Mouse (Mus musculus) embryo, embryonic 10.5 days (tissue): ENCODE measurements around the gene Gls.

Experiments used
- DNase-seq: peaks from one replicate; pipeline ENCODE4 v3.0.0-alpha.2; 2015; ENCODE audit warnings: low spot score

Gls gene

DNA sequence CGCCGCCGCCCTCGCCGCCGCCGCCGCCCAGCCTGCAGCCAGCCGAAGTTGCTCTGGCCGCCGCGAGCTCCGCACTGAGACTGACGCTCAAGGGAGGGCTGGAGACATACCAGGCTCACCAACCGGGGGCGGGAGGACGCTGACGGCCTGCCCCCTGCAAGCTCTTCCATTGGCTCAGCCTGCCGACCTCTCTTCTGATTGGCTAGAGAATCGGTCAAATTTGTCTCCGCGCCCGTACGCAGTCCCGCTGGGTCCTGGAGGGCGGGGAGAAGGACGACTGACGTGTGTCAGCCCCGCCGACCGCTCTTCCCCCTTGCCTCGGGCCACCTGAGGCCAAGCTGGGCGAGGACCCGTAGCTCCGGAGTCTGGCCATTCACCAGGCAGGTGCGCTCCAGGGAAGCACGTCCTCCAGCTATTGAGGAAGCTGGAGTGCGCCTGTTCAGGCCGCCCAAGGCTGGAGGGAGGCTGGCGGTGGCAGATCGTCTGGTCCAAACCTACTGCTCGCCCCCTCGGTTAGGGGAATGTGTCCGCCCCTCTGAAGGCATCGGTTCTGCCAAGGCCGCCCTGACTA, at the start of gene Gls:
Gls (minus strand) TSS at position 90 of the 571 bp plus-strand sequence.
- DNase-seq, result peak; percentile 97

DNA sequence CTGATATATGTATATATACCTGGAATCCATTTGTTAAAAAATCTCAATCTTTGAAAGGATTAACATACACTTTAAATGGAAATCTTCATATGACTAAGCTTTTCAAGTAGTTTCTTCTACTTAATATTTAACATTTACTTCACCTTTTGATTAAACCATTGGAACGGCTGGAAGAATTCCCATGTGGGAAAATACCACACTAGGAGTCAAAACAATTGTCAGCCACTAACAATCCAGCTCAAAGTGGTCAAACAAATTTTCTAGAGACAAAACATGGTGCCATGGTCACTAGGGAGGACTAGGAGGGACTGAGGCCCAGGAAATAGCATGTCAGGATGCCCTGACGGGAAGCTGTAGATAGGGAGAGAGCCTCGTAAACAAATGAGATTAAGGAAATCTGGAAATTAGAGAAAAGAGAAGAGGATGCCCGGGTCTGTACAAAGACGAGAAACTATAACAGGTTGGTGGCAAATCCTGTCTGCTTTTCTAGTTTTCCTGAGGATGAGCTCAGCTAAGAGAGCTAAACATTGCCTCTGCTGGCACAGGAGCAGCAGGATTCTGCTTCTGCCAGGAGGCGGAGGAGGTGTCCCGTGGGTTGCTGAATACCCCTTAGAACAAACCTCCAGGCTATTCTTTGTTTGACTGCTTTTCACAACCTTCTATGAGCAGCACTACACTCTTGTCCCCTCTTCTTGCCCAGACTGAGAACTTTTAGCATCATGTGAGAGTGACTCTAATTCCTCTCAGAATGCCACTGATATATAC, 47.0 kb upstream of the Gls start:
- DNase-seq, result no peak

DNA sequence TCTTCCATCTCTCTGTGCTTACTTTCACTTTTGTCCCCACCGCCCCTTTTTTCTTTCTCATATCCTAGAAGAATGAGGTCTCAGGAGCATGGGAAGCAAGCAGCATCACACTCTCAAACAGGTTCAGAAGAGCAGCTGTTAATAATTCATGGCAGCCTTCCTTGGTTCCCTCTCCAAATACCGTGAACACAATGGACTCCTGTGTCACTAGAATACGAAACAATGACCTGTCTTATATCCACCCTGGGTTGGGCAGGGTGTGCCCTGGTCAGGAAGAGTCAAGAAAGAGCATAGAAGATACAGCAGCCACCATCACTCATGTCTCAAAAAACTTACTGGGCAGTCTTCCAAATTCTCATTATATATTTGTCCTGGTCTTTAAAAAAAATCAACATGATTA, 46.3 kb upstream of the Gls start:
- no peak for DNase-seq

DNA sequence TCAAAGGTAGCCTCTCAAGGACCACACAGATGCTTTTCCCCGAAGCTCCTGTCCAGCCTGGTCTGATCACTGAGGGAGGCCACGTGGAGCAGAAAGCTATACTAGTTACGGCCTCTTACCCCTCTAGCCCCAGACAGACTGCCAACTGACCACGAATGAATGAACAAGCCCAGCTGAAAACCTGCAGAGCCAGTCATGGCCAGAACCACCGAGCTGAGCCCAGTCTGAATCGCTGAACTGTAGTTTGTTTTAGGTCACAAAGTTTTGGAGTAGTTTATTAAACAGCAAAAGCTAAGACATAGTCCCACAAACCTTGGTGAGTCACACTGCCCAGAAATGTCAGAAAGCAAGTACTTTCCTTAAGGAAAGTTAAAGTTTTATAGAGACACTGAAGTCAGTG, 45.0 kb upstream of the Gls start:
- no peak for DNase-seq

DNA sequence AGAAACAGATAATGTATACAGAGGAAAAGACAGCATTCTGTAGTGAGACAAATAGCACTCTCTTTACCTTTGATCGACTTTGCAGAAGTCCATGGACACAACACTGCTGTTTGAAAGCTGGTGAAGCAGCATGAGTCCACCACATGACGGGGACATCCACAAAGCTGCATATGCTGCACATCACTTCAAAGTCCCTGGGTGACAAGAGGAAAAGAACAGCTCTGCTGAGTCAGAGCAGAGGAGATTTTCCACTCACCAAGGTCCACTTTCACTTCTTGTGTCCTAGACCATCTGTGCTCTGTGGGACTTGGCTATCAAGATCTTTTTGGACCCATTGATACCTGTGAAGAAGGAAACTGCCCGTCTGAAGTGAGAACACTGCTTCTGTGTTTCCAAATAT, 41.2 kb upstream of the Gls start:
- no peak for DNase-seq

DNA sequence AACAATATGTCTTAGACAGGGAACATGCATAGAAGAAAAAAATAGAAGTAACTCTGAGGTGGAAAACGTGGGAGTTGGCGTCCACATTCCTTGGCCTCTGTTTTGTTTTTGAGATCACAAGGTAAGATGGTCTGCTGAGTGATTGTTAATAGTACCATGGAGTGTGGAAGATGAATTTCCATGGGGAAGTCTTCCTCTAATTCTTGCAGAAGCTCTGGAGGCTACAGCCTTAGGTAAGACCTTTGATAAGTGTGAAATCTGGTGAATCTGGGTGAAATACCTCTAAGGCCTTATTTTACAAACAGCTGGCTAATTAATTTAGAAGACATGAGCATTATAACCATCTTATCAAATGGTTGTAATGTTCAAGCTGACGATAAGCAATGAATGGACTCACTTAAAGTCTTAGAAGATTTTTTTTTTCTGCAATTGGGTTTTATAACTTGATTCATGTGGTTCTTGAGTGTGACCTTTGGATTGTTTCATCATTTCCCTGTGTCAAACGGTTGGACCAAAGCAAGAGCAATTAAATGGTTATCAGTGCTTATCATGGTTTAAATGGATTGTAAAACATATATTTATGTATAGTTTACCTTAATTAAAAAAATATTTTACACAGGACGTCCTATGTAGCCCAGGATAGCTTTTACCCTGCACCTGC, 39.1 kb upstream of the Gls start:
- DNase-seq, result no peak

DNA sequence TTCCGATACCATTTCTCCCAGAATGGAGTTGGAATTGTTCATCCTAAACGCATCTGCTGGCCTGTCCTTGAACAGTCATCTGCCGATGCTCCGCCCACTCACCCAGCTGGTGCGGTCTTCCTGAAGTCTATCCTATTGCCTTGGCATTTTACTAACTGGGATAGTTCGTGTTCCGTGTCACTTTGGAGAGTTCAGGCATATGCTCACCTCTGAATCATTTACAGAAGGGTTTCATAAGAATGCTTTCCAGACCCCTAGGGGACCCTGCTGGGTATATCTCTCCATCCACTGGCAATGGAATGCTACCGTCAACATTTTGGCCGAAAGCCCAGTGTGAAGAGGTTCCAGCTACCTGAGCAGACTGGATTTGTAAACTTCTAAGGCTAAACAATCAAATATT, 37.3 kb upstream of the Gls start:
- DNase-seq, result no peak

DNA sequence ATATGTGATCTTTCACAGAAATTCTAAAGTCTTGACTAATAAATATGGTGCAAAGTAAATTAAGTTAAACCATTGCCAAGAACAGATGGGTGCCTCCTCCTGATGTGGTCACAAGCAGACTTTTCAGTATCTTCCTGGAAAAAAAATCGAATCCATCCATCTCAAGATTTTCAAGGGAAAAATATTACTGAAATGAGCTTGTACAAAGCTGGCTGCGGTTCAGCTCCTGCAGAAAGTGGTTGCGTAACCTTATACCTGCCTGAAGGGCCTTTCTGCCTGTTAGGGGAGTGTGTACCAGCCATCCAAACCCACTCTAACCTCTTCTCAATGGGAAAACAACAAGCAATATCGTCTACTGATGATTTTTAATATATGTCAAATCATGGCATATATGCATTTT, 36.6 kb upstream of the Gls start:
- DNase-seq, result no peak

DNA sequence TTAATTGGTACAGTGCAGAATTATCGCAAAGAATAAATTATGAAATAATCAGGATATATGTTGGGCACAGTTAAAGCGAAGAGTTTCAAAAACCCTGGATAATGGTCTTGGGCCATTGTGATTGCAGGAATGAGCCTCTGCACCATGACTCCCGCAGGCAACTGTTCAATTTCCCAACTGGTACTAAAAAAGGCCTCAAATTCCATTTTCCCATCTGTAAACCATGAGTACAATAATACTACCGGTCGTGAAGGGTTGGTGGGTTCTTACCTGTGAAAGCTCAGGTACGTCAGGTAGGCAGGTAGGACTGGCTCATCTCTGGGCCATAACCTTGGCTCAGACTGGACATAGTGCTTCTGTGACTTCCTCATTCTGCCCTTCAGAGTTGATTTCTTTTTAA, 35.0 kb upstream of the Gls start:
- no peak for DNase-seq

DNA sequence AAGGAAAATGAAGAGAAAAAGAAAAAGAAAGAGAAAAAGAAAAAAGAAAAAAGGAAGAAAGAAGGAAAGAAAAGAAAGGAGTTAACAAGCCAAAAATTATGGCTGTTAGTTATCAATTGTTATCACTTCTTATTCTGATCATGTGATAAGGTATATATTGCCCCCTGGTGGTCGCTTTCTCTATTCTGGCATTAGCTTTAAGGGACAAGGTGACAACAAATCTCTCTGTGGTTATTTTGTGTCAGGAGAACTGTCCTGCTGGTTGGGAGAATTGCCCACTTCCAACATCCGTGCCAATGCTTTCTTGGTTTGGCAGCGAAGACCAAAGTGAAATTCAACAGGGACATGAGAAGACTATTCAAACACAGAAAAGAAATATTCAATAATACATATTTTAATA, 34.6 kb upstream of the Gls start:
- DNase-seq, result peak; percentile 82

DNA sequence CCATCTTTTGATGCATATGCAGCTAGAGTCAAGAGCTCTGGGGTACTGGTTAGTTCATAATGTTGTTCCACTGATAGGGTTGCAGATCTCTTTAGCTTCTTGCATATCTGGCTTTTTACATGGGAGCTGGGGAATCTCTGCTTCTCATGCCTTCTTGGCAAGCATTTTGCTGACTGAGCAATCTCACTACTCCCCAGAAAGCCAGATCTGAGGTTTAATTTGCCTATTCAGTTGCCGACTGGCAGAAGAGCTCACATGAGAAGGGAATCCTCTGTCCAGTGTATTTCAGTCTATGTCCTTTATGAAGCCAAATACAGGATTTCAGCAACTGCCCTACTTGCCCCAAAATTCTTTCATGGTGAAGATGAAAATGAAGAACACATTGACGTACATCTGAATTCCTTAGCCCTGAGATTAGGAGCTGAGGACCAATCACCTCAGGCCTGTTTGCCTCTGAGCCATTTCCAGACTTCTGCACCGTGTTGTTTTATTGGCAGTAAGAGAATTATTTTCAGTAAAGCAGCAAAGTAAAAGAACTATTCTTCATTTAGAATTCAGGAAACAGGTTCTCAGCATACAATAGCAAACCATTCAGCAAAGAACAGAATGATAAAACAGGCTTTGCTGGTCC, 33.0 kb upstream of the Gls start:
- DNase-seq, result no peak

DNA sequence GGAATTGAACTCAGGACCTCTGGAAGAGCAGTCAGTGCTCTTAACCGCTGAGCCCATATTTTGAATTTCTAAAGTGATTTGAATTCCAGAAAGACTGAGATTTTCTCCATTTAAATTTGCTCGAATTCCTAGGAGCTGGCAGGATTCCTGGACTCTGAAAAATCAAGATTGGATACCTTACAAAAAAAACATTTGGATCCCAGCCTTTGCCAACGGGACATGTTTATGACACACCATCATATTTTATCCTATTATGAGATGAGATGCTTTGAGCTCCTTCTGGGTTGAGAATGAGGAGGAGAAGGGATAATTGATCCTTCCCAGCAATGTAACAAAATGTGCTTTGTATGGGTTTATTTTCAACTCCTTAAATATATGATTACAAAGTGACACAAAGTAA, 31.3 kb upstream of the Gls start:
- no peak for DNase-seq

DNA sequence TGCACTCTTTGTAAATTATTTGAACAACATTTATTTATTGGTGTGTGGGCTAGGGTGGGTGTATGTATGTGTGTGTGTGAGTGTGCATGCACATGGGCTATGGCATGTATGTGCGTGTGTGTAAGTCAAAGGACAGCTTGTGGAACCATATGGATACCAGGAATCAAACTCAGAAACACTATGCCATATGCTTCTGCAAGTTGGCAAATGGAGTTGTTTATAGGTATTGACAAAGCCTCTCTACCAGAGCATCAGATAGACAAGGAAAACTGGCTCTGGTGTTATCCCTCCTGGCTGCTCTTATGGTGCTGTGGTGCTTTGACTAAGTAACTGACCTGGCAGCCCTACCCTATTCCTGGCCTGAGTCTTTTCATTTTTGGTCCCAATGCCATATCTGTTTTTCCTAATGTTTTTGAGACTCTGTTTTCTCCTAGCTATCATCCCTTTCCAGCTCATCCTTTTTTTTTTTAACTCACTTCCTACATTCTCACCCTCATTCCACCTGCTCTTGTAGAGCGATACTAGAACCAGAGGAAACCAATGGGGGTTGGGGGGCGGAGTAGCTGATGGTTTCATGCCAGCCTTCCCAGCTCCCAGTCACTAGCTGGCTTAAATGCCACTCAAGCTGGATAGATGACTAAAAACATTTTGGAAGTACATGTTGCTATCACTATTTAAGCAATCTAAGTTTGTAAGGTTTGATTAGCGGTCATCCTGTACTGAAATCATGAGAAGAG, 27.5 kb upstream of the Gls start:
- no peak for DNase-seq

DNA sequence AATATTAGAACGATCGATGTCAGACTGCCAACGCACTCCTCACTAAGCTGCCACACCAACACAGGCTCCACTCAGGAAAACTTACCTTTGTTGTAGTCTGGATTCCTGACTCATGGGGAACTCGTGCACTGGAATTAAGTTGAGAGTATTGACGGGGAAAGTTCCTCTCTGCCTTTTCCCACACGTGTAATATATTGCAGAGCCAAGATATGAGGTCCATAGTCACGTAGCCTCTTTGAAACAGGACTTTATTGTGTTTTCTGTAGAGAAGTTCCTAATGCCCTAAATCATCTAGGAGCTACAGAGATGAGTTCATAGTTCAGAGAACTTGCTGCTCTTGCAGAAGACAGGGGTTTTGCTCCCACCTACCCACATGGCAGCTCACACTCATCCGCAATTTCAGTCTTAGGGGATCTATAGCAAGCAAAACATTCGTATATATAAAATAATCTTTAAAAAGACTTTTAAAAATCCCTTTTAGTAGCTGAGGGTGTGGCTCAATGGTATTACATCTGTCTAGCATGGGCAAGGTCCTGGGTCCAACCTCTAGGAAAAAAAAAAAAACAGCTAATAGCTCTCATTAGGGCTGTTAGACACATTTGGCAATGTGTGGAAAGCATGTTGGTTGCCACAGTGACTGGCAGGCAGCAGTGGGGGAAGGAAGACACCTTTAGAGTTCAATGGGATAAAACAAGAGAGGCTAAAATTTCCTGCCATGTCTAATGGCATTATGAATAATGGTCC, 25.1 kb upstream of the Gls start:
- DNase-seq, result no peak

DNA sequence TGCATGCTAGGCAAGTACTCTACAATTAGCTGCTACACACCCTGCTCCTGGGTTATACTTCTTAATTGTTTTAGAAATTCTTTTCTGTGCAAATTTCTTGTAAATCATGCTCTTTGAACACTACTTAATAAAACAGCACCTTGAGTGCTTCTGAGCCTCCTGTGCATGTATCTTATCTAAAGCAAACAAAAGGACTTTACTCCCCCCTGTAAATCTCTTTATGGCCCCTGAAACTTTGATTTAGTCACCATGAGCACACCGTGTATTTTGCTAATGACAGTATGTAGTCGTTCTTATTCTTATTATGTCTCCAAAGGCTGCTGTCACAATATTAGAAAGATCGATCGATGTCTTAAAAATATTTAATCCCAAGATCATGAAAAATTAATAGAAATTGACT, 23.9 kb upstream of the Gls start:
- DNase-seq, result no peak

DNA sequence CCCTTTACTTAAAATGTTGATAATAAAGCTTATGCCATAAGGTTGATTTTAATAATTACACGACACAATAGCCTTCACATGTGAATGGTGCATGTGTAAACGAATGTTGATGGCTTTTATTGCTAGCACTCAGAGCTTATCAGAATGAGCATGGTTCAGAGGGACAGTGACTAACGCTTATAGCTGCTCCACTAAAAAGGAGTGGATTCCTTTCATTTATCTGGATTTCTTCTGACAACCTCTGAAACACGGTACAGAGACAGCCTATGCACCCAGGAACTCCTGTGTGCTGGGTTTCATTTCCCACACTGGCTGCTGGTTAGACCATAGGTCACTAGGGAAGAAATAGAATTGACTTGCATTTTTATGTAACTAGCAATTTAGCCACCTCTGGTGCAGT, 23.2 kb upstream of the Gls start:
- DNase-seq, result no peak

DNA sequence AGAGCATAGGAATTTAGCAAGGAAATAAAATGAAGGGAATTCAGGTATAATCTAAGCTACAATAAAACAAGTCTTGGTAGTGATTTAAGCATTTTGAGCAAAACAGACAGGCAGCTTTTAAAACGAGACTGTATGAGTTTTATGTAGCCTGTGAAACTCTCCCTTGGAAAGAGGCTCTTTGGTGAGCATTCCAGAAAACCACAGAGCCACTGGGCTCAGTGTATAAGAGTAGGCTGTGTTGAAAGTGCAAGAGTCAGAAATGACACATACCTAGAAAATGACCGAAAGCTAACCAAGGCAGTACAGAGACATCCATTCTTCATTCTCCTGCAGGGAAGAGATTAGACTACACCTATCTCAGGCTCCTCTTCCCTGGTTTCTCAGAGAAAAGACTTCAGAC, 21.4 kb upstream of the Gls start:
- DNase-seq, result no peak

DNA sequence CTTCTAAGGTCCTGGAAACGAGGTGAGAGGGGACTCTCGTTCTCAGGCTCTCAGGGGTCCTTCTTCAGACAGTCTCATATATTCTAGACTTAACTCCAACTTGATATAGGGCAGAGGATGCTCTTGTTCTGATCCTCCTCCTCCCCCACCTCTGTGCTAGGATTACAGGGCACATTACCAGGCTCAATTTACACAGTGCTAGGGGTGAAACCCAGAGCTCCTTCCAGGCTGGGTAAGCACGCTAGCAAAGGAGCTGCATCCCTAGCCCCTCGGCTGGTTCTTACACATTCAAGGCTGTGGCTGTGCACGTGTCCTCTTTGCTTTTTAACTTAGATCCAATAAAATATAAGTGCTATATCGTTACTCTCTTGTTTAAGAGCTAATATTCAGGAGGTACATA, 20.4 kb upstream of the Gls start:
- DNase-seq, result no peak

DNA sequence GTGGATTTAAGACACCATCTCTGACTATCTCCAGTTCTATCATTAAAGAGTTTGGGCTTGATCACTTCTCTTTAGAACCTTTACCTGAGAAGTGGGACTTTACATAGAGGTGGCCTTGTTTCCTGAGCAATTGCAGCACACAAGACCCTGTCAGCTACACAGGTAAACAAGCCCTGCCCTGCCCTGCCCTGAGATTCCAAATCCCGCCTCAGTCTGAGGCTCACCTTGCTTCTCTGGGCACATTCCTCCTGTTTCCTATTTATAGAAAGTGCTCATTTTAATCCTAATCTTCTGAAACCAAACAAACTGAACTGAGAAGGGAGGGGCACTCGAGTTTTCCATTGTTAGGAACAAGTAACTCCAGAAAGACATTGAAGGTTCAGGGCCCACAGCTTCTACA, 19.4 kb upstream of the Gls start:
- DNase-seq, result no peak

DNA sequence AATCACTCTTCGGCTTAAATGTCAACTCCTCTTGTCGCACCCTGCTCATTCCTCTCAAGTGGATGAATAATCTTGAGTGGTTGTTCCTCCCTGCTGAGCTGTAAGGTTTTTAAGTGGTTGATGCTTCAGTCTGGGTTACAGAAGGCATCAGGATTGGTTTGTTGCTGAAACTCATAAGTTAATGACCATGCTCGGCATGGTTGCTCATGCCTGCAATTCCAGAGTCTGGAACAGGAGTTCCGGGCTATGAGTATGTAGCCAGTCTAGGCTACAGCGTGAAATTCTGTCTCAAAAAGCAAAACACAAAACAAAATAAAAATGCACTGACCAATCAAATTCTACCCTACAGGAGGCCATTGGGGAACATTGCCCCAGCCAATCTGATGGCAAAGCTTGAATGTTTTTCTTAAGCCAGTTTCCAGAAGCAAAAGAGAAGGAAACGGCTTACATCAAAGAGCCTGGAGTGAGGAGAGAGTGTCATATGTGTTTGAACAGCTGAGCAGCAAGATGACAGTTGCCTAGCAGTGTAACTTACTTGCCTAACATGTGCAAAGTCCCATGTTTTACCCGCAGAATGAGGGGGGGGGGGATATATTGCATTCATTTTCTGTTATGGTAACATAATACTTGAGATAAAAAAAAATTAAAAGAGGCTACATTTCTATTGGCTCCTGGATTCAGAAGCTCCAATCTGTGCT, 18.2 kb upstream of the Gls start:
- no peak for DNase-seq

DNA sequence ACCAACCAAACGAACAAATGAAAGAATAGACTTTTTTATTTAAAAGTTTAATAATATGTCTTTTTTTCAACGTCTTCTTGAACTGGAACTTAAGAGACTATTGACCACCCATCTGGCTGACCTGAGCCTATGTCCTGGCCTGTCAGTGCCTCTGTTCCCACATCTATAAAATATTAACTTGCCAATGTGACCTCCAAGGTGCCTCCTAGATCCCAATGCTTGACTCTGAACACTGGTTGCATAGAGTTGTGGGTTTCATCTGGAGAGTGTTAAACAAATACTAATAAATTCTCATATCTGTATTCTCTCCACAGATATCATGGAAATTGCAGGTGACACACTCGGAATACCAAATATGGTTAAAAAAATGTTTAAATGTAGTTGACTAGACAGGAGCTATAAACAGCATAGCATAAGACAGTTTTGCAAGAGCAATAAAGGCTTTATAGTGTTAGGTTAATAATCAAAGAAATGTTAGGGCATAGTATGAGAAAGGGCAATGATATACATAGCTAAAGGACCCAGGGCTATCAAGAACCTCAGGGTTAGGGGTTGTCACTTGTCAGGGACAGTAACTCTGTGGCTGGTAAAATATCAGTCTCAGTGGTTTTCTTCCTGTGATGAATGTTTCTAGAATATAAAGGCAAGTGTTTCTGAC, 16.0 kb upstream of the Gls start:
- DNase-seq, result no peak
